Mouse (Mus musculus): ENCODE data around the gene Kctd2.

Kctd2 gene

GRCm38 (mm10) chr11:115419531-115420237, at the start of gene Kctd2, which contains the start of gene Atp5h:
Gene Kctd2 (plus strand): TSS chr11:115420128.
Gene Atp5h (minus strand): TSS chr11:115419962.
- TF ChIP-seq GATA4 (IDR thresholded peaks at IDR 0.05; ENCODE audit: insufficient replicate concordance, low read length) = no peak; the same call in 1 of the 2 replicates

- TF ChIP-seq GATA4 (IDR thresholded peaks at IDR 0.05; ENCODE audit: insufficient replicate concordance, low read length) = no peak
These were observed 49.6 kb upstream of the Kctd2 start for GRCm38 (mm10) chr11:115370368-115370767.

GRCm38 (mm10) chr11:115371354-115371753, 48.6 kb upstream of the Kctd2 start:
- TF ChIP-seq GATA4 (IDR thresholded peaks at IDR 0.05; ENCODE audit: insufficient replicate concordance, low read length) = no peak

GRCm38 (mm10) chr11:115372015-115372414, 47.9 kb upstream of the Kctd2 start:
- no peak for TF ChIP-seq GATA4 (IDR thresholded peaks at IDR 0.05; ENCODE audit: insufficient replicate concordance, low read length)

- TF ChIP-seq GATA4 (IDR thresholded peaks at IDR 0.05; ENCODE audit: insufficient replicate concordance, low read length) = no peak
These were observed 47.2 kb upstream of the Kctd2 start for GRCm38 (mm10) chr11:115372737-115373136.

GRCm38 (mm10) chr11:115373805-115374694, 45.9 kb upstream of the Kctd2 start:
- TF ChIP-seq GATA4 (IDR thresholded peaks at IDR 0.05; ENCODE audit: insufficient replicate concordance, low read length) = no peak

GRCm38 (mm10) chr11:115374695-115375425, 45.1 kb upstream of the Kctd2 start:
- TF ChIP-seq GATA4 (IDR thresholded peaks at IDR 0.05; ENCODE audit: insufficient replicate concordance, low read length) = no peak

GRCm38 (mm10) chr11:115376722-115377121, 43.2 kb upstream of the Kctd2 start:
- TF ChIP-seq GATA4 (IDR thresholded peaks at IDR 0.05; ENCODE audit: insufficient replicate concordance, low read length) = no peak

- TF ChIP-seq GATA4 (IDR thresholded peaks at IDR 0.05; ENCODE audit: insufficient replicate concordance, low read length) = no peak
These were observed 42.7 kb upstream of the Kctd2 start for GRCm38 (mm10) chr11:115377254-115377653.

- TF ChIP-seq GATA4 (IDR thresholded peaks at IDR 0.05; ENCODE audit: insufficient replicate concordance, low read length) = no peak
These were observed 42.1 kb upstream of the Kctd2 start for GRCm38 (mm10) chr11:115377854-115378253.

- TF ChIP-seq GATA4 (IDR thresholded peaks at IDR 0.05; ENCODE audit: insufficient replicate concordance, low read length) = no peak
These were observed 38.7 kb upstream of the Kctd2 start for GRCm38 (mm10) chr11:115381276-115381675.

- no peak; the same call in 1 of the 2 replicates for TF ChIP-seq GATA4 (IDR thresholded peaks at IDR 0.05; ENCODE audit: insufficient replicate concordance, low read length)
These were observed 38.0 kb upstream of the Kctd2 start, which contains the start of gene Cdr2l for GRCm38 (mm10) chr11:115381743-115382539. Gene Cdr2l (plus strand): TSS chr11:115381916.

GRCm38 (mm10) chr11:115382891-115383290, 37.0 kb upstream of the Kctd2 start:
- no peak for TF ChIP-seq GATA4 (IDR thresholded peaks at IDR 0.05; ENCODE audit: insufficient replicate concordance, low read length)

- no peak for TF ChIP-seq GATA4 (IDR thresholded peaks at IDR 0.05; ENCODE audit: insufficient replicate concordance, low read length)
These were observed 36.0 kb upstream of the Kctd2 start for GRCm38 (mm10) chr11:115383701-115384474.

Data from liver, adult (tissue).